Mouse (Mus musculus): ENCODE measurements at regions not wholly inside any gene's neighbourhood (a gene's known extent, or its start where the extent isn't known, plus 50 kb on each side); places are given as distances from the start of the nearest gene placed in this dataset.
A peak's percentile ranks its signal among the peaks of the same experiment; 100 is the strongest.

DNA sequence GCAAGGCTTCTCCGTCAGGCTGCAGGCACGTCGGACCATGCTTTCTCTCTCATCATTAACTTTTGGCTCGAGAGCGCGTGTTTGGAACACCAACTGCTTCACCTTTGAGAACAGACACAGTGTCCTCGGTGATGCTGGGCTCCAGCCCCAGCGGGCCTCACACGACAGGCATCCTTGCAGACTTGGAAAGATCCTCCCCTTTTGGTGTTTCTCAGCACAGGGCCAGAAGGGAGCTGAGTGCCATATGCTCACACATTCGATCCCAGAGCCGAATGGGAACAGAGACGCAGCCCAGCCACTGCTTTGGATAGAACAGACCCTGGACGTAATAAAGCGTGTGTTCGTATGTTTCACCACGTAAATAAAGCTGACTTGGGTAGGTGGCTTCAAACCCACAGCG lies 389.1 kb downstream of the Vrk1 start:
- no peak for DNase-seq (ENCODE audit: low read depth, low spot score)

DNA sequence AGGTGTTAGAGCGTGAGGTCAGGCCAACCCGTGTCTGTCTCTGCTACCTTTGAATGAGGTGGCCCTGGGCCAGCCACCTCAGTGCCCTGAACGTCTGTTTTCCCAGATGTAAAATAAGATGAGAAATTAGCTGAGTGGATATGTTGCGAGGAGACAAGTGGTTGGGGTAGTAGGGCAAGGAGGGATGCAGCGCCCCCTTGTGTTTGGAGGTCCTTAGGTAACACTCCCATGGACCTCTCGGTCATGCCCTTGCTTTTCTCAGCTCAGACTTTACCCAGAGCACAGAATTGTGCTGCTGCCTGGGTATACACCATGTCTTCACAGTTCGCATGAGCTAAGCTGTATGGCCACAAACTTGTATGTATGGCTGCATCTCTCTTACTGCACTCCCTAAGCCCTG lies 401.0 kb downstream of the Vrk1 start:
- peak; percentile 18 for DNase-seq (ENCODE audit: low read depth, low spot score)

DNA sequence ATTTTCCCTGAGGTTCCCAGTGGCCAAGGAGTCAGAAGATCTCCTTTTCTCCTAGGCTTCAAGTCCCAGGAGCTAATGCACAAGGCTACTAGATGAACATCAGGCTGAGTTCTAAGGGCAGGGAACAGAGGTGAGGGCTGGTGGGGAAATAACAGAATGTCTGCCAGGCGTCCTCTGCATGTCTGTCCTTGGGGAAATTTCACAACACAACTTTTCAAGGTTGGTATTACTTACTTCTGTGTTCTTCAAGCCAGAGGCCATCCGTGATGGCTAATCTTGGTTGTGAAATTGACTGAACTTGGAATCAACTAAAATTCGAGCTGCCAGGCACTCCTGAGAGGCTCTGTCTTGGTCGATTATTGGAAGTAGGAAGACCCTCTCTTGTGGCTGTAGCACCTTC lies 416.6 kb downstream of the Vrk1 start:
- no peak for DNase-seq (ENCODE audit: low read depth, low spot score)

DNA sequence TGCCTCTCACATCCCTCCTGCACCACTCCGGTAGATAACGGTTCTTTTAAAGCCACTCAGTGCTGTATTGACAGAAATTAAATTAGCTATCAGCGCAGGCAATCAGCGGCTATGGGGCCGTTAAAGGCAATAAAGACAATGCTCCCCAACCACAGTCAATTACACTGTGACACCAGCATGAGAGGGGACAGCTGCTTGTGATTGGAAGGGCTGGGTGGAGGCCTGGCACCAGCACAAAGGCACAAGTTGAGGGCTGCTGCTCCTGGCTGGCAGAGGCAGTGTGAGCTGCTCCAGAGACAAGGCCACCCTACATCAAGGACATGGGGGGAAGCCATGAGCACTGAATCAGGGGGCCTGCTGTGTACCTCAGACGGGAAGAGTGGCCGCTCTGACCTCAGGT lies 420.0 kb downstream of the Vrk1 start:
- DNase-seq (ENCODE audit: low read depth, low spot score) = no peak

DNA sequence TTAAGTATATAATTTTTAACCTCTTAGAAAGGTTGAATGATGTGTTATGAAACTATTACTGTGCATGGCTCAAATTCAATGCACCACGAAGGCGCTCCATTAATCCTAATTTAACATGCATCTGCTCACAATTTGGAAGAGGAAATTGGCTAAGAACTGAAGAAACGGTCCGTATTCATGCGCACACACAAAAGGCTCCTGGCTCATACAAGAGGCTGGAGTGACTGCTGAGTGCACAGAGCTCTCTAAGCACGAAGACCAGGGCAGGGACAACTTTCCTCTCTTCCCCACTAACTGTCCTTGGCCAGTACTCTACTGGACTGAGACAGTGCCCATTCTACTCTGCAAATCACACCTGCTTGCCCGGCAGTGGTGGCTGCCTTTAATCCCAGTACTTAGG lies 435.1 kb downstream of the Vrk1 start:
- no peak for DNase-seq (ENCODE audit: low read depth, low spot score)

DNA sequence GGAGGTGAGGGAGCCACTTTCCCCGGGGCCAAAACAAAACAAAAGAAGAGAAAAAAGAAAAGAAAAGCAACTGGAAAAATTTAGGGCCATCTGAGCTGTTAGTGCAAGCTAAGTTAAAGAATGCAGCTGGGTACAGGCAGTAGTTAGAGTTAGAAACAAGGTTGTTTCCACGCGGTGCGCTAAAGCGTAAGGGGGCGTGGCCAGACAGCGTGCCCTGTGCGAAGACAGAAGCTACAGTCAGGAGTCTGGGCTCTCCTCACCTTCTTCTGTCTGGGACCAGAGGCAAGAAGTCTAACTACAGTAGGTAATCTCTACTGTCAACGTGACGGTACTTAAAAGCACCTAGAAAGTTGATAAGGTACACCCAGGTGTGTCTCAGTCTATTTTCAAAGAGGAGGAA lies 435.9 kb downstream of the Vrk1 start:
- DNase-seq (ENCODE audit: low read depth, low spot score) = no peak

DNA sequence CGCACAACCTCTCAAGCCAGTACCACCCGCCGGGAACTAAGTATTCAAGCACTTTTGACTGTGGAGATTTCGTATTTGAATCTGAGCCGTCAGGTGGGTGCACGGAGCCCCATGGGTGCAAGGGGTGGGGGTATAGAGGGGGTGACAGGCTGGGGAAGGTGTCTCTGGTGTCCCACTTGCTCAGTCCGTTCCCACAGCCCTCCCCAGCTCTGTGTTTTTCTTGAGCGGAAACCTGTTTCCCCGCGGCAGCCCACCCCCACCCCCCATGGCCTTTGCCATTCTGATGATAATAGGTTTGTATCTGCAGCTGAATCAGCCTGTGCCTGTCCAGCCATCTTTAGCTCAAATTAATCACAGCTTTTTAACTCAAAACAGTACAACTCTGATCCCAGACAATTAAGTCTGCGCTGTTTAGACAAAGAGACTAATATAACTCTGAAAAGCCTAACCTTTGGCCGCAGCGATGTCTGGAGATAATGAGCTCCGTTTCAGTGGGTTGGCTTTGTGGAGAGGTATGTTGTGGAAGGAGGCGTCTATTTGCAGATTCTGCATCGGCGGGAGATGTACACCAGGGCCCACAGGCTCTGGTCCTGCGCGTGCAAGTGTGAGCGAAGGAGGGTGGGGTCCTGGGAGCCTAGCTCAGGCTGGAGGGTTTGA lies 437.0 kb downstream of the Vrk1 start:
- no peak for DNase-seq (ENCODE audit: low read depth, low spot score)

DNA sequence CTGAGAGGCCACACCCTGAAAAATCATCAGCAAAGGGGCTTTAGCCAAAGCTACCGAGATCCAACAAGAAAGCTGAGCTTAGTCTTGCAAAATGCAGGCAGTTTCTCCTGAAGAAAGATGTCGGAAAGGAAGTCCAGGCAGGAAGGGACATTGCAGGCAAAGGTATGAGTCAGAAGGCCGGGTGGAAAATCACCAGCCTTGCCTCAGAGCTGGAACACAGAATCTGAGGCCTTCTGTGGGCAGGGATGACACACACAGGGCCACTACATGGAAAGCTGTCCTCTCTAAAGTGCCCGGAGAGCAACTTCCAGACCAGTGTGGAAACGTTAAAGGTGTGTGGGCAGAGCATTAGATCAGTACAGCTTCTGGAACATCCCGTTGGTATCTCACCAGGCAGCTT lies 438.5 kb downstream of the Vrk1 start:
- DNase-seq (ENCODE audit: low read depth, low spot score) = no peak

DNA sequence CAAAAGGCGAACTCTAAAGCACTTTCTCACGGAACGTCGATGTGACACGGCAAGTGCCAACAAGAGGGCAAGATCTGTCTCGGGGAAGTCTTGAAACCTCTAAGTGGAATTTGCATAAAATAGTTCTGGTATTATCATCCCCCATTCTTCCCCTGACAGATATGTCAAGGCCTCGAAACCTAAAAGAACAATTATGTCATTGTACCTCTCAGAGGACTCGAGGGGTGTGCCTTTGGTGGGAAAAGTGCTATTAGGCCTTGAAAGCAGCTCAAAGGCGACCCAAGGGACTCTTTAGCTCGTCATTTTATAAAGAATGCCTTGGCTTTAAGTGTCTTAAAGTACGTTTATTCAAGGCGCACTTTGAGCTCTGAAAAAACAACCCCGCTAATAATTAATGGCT lies 443.5 kb downstream of the Vrk1 start:
- no peak for DNase-seq (ENCODE audit: low read depth, low spot score)

DNA sequence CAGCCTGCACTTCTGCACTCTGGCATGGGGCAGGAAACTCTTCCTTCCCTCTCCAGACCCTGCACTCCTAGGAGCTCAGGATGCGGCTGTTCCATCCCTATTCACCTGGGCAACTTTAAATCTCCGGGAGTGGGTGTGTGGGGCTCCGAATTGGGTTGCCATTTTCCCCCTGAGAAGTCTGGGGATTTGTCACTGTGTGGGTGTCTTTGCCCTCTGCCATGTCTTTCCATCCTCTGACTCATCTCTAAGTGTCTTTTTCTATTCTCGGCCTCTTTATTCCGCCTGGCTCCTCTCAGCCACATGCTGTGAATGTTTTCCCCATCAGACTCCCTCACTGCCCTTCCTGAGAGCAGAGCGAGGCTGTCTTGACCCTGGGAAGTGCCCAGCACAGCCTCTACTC lies 448.2 kb downstream of the Vrk1 start:
- no peak for DNase-seq (ENCODE audit: low read depth, low spot score)

DNA sequence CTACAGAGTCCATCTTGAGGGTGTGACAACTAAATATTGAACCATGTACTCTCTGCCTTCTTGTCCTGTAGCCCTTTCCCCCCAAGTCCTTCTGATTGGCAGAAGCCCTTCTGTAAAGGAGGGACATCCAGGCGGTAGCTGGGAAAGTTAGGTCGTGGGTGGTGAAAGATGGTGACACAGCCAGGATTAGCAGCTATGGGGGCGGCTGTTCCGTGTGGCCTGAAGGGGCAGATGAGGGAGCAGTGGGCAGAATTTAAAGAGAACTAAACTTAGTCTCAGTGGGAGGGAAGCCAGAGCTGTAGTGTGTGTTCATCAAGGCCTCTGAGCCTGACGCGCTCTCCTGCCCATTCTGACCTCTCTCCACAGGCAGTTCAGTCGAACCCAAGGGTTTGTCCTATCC lies 450.6 kb downstream of the Vrk1 start:
- no peak for DNase-seq (ENCODE audit: low read depth, low spot score)

DNA sequence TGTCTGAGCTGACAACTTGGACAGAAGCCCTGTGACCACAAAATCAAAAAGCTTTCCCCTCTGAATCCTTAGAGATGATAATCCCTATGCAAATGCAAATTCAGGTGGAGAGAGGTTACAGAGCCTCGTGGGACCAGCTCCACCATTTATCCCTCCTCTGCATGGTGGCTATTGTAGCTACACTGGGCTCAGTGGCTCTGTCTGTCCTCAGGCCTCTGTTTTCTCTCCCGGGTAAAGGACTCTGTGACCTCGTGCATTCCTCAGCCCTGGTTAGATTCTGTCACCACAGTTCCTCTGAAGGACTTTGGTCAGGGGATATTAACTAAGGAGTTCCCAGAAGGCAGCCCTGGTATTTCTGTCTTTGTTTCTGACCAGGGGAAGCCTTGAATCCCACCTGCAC lies 452.3 kb downstream of the Vrk1 start:
- DNase-seq (ENCODE audit: low read depth, low spot score) = no peak

DNA sequence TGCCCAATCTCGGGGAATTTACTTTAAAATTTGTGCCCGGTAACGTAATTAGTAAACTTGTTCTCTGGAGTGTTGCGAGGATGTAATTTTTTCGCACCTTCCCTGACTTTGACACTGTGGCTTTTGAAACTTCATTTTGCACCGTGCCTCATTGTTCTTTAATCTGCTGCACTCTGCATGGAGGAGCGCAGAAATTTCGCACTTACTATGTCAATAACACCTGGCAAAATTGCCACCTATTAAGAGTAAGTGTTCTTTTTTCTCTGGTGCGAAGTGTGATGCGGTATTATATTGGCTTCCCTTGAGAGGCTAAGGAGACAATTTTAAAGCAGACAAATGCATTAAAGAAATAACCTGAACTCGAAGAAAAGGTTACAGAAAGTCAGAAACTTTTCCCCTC lies 454.7 kb downstream of the Vrk1 start:
- no peak for DNase-seq (ENCODE audit: low read depth, low spot score)

DNA sequence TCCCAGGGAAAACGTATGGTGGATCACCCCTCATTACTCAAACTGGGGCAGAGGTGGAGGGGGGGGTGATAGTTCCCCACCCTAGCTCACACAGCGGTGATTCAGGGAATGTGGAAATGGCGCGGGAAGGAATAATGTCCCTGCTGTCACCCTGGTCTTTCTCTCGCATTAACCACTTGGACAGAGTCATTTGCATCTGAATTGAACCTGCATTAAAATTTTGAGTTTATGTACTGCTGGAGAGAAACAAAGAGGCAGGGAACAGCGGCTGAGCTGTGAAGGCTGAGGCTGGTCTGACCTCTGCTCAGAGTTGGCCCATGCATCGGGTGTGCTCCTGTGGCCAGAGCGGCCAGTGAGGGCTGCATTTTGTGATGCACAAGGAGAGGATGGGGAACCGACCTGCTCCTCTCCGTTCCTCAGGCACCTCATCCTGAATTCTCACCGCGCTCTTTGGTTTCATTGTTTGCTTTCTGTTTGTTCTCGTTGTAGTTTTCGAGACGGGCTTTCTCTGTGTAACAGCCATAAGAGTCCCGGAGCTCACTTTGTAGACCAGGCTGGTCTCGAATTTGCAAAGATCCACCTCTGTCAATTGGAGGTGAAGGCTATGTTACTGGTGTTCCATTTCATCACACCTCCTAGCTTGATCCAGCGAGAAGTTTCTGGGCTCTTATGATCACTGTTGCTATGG lies 458.3 kb downstream of the Vrk1 start:
- no peak for DNase-seq (ENCODE audit: low read depth, low spot score)

DNA sequence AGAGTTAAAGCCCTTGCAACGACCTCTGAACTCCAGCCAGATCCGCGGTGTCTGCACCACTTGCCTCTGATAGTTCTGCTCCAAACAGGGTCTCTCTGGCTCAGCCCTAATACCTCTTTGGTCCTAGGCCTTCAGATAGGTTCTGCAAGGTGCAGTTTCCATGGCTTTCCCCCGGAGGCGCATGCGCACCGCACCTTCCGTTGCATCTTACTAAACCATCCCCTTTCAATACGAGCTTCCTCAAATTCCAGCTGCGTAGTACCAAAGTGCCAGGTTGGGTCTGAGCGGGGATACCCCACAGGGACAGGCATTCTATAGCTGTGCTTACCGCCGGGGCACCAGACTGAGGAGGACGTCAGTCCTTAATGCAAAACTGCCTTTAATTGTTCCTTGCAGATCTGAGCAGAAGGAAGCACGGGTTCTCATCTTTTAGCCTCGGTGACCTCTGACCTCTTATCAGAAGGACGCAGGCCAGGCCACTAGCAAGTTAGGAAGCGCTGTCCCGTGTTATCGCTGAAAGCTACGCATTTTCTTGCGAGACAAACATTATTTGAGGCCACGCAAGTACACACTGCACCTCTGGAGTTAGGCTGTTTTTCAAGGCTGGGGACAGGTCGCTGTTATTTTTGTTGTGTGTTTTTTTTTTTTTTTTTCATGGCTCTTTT lies 464.6 kb downstream of the Vrk1 start:
- DNase-seq (ENCODE audit: low read depth, low spot score) = peak; percentile 42

DNA sequence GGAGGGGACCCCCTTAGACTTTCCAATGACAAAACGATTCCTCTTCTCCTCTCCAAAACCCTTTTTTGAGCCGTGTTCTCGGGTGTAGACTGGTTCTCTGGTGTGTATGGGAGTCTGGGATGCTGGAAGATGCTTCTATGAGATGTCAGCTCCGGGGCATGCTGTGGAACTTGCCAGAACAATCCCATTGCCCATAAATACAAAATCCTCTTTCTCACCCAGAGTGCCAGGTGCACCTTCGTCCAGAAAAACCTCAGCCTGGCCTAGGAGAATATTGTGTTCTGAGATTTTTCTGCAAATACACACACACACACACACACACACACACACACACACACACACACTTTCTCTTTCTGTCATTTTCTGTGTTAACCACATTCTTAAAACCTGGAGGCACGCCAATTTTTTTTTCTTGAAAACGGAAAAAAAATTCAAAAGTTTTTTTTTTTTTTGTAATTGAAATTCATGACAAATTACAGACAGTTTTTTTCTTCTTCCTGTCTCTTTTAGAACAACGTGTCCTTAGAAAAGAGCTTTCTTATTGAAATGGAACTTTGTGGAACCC lies 465.5 kb downstream of the Vrk1 start:
- no peak for DNase-seq (ENCODE audit: low read depth, low spot score)

DNA sequence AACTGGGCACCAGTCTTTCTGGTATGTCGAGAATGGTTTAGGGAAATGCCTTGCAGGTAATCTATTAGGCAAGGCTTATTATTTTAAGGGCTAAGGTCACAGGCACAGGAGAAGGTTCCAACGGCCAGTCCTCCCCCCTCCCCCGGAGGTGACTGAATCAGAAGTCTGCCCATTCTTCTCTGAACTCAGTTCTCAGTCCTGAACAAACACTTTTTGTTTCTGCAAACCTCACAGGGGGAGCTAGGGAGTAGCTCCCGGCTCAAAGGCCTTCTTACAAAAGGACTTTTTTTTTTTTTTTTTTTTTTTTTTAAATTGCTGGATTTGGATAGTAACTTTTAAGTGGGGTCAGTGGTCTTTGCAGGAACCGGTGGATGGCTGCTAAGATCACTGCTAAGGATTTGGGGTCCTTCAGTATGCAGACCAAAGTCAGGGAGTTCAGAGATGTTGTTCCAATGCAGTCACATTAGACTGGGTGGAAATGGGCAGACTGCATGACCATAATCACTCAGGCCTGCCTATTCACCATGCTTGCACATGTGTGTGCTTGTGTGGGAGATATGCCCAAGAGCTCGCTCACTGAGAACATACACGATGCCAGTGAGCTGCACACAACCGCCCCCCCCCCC lies 467.1 kb downstream of the Vrk1 start:
- no peak for DNase-seq (ENCODE audit: low read depth, low spot score)

DNA sequence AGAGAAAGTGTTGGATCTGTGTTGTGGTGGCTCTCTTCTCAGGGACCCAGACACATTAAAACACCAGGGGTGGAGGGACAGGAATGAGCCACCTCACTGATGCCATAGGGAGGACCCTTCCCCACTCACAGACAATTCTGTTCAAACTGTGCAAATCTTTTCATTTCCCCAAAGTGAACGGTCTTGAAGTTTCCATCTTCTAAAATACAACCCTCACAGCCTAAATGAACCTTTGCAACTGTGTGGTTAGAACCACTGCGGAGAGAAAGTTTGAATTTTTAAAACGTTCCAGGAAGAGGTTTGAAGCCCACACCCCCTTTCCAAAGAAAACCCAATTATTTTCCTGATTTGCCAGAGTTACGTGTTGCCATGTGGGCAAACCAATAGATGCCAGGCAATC lies 467.7 kb downstream of the Vrk1 start:
- no peak for DNase-seq (ENCODE audit: low read depth, low spot score)

DNA sequence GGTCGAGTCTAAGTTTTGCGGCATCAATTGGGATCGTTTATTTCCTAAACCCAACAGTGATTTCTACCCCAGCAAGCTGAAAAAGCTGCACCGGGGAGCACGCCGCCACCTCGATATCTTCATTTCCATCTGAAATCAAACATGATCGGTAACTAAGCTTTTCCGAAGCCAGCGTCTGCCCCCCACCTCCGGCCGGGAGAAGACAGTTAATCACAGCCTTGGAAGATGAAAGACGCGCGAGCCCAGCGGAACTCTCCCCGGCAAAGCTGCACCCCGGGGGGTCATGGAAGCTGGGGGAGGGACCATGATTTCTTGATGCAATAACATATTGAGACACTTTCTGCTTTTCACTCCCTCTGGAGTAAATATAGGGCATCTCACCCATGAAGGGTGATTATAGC lies 468.4 kb downstream of the Vrk1 start:
- peak; percentile 29 for DNase-seq (ENCODE audit: low read depth, low spot score)

DNA sequence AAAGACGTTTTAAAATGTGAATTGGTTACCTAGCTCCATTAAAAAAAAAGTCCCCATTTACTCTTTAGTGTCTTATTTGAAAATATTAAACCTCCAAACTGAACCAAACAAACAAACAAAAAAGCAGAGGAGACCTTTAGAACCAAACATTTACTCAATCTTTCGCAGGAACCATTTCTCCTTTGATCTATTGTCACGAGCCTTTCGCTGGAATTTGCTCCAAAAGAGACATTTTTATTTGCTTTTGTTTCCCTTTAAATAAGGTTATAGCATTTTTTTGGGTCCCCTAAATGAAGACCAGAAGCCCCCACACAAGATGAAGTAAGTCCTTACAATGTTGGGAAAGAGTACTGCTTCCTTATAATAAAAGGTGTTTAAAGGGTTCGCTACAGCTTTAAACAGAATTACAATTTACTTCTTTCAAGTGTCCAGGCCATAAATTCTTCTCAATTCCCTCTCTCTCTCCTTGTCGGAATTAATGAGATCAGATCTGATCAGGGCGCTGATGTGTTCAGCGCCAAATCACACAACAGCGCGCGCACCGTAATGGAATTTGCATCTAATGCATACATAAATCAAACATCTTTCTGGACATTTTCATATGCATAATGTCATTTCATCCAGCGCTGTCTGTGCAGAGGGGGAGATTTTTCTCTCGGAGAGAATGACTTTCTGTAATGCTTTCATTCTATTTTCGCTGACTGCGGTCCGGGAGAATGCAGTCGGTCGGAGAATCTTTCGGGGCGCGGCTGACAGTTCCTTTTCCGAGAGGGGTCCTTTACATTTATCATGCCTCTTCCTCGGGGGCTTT lies 469.2 kb downstream of the Vrk1 start:
- DNase-seq (ENCODE audit: low read depth, low spot score) = no peak

DNA sequence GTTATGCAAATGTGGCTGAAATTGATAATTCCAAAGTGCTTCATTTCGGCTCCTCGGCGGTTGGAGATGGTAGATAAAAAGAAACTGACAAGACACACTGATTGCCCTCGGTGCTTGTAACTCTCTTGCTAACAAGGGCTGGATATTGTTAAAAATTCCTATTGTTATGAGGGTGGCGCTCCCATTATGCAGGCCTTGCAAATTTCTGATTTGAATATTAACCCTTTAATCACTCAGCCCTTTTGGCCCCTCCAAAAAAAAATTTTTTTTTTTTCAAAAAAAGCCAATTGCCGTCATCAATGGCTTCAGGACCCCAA lies 469.8 kb downstream of the Vrk1 start:
- DNase-seq (ENCODE audit: low read depth, low spot score) = no peak
